Mouse (Mus musculus) forelimb bud, embryonic 11.5 days (tissue): ENCODE data around the gene Bola3.

Experiments
- DNase-seq: peaks from one replicate; pipeline ENCODE4 v3.0.0-alpha.2; 2012; ENCODE audit warnings: low read depth, low spot score

Gene Bola3

GRCm38 (mm10) chr6:83347916-83348315 lies 1.0 kb upstream of the Bola3 start:
- no peak for DNase-seq

- peak; percentile 72 for DNase-seq
Observed at GRCm38 (mm10) chr6:83349274-83349958, 469 bp downstream of the Bola3 start.

GRCm38 (mm10) chr6:83350172-83350571 lies 1.2 kb downstream of the Bola3 start:
- DNase-seq = no peak

- DNase-seq = no peak
Observed at GRCm38 (mm10) chr6:83350851-83351405, 2.0 kb downstream of the Bola3 start.

- no peak for DNase-seq
Observed at GRCm38 (mm10) chr6:83351490-83352160, 2.7 kb downstream of the Bola3 start.

GRCm38 (mm10) chr6:83352666-83353410 lies 3.9 kb downstream of the Bola3 start:
- DNase-seq = no peak

GRCm38 (mm10) chr6:83354856-83355781 lies 6.2 kb downstream of the Bola3 start:
- DNase-seq = no peak

- peak; percentile 77 for DNase-seq
Observed at GRCm38 (mm10) chr6:83356569-83357138, 7.7 kb downstream of the Bola3 start.

- DNase-seq = no peak
Observed at GRCm38 (mm10) chr6:83357436-83357835, 8.5 kb downstream of the Bola3 start.

- no peak for DNase-seq
Observed at GRCm38 (mm10) chr6:83361523-83362248, 12.7 kb downstream of the Bola3 start.

- no peak for DNase-seq
Observed at GRCm38 (mm10) chr6:83363075-83363474, 14.1 kb downstream of the Bola3 start.

GRCm38 (mm10) chr6:83370316-83370965 lies 21.5 kb downstream of the Bola3 start:
- no peak for DNase-seq

GRCm38 (mm10) chr6:83371350-83371749 lies 22.4 kb downstream of the Bola3 start:
- no peak for DNase-seq

GRCm38 (mm10) chr6:83373704-83374300 lies 24.9 kb downstream of the Bola3 start:
- DNase-seq = no peak

GRCm38 (mm10) chr6:83381510-83382491 lies 32.9 kb downstream of the Bola3 start:
- DNase-seq = no peak

GRCm38 (mm10) chr6:83385569-83386090 lies 36.7 kb downstream of the Bola3 start:
- DNase-seq = no peak

GRCm38 (mm10) chr6:83392166-83392780 lies 43.3 kb downstream of the Bola3 start:
- no peak for DNase-seq
